Mouse (Mus musculus) stomach, embryonic 16.5 days (tissue): ENCODE measurements around the gene Shf. TPM values are rescaled to one million over a fixed set of nuclear protein-coding genes. Genes with fewer than 3 reads are reported as not detected.
"Not testable (repeated sequence)": the region's sequence is repeated elsewhere in the genome, so short reads cannot be mapped to it uniquely, and the experiment has no call there.

Experiments used
- ATAC-seq: fragments of 200-750 bp; cut with Nextera tagmentation; 2 replicates; pipeline ENCODE4 v1.8.0; 2017; ENCODE audit warnings: moderate number of reproducible peaks, moderate TSS enrichment; ENCODE audit not compliant: insufficient read depth, low FRiP score
- H3K27ac ChIP-seq: fragments of 300-500 bp; sonication (generic); 2 replicates; pipeline ENCODE4 v1.5.1; 2014; ENCODE audit warnings: low read length
- H3K27me3 ChIP-seq: fragments of 300-500 bp; sonication (generic); 2 replicates; pipeline ENCODE4 v1.6.1; 2014; ENCODE audit warnings: low read length, control low read depth, mixed read lengths; ENCODE audit not compliant: control insufficient read depth, insufficient read depth
- H3K36me3 ChIP-seq: fragments of 300-500 bp; sonication (generic); 2 replicates; pipeline ENCODE4 v1.6.1; 2014; ENCODE audit warnings: low read length; ENCODE audit not compliant: control insufficient read depth, insufficient read depth
- H3K4me1 ChIP-seq: fragments of 300-500 bp; sonication (generic); 2 replicates; pipeline ENCODE4 v1.6.1; 2014; ENCODE audit warnings: low read length, control low read depth, mixed read lengths; ENCODE audit not compliant: control insufficient read depth, insufficient read depth
- H3K4me2 ChIP-seq: fragments of 300-500 bp; sonication (generic); 2 replicates; pipeline ENCODE4 v1.6.1; 2014; ENCODE audit warnings: low read depth, low read length, mixed read lengths
- H3K4me3 ChIP-seq: fragments of 300-500 bp; sonication (generic); replicated peaks from 2 replicates; pipeline ENCODE4 v1.5.1; 2014; ENCODE audit warnings: mild to moderate bottlenecking, low read length
- H3K9ac ChIP-seq: fragments of 300-500 bp; sonication (generic); 2 replicates; pipeline ENCODE4 v1.6.1; 2014; ENCODE audit warnings: low read length
- H3K9me3 ChIP-seq: fragments of 300-500 bp; sonication (generic); replicated peaks from 2 replicates; pipeline ENCODE4 v1.6.1; 2016; ENCODE audit warnings: low read length, control low read depth; ENCODE audit not compliant: control insufficient read depth
- WGBS: fragments of 180-500 bp; shearing (Covaris S2); extraction: QIAGEN DNeasy Blood & Tissue Kit; methylation state at CpG from one replicate; pipeline ENCODE4 v1.1.7; 2014; 5-methylcytosine and 5-hydroxymethylcytosine counted together
- polyA plus RNA-seq: library from polyadenylated mRNA; unstranded; fragments of >200 nt; fragmentation: Nextera tagmentation; extraction: Ambion mirVana; gene quantifications from 2 replicates; pipeline ENCODE4 v1.2.1, GENCODE M21; 2015

Shf gene
- polyA plus RNA-seq, 1 experiment from 2014 or later: 2.5 TPM

GRCm38 (mm10) chr2:122345106-122345893, 23.7 kb downstream of the Shf start:
- WGBS: 69% methylated on average over 6 of the region's 6 CpGs
- Histone ChIP-seq H3K9ac (no peak overlapping the region), H3K27me3 (no peaks in the 10 kb centered on the region), H3K4me1 (peaks cover 12% of the 10 kb centered on the region), H3K27ac (peak overlapping the region; percentile 90), H3K4me2 (no peak overlapping the region), H3K36me3 (no peaks in the 10 kb centered on the region), H3K9me3 (no peaks in the 10 kb centered on the region), H3K4me3 (no peak overlapping the region)
- ATAC-seq: peak; percentile 21

GRCm38 (mm10) chr2:122337291-122337690, 31.7 kb downstream of the Shf start:
- 60% methylated on average over 21 of the region's 21 CpGs for WGBS
- no peak for ATAC-seq
- Histone ChIP-seq H3K4me3 (no peak overlapping the region), H3K36me3 (no peaks in the 10 kb centered on the region), H3K4me1 (no peaks in the 10 kb centered on the region), H3K9me3 (no peaks in the 10 kb centered on the region), H3K27ac (no peak overlapping the region), H3K27me3 (no peaks in the 10 kb centered on the region), H3K4me2 (no peak overlapping the region), H3K9ac (no peak overlapping the region)

- WGBS: 33% methylated on average over 3 of the region's 3 CpGs
- 0 out of 2 replicates have a peak, but pooled peaks have one; percentile 27 for ATAC-seq
These were observed 34.8 kb downstream of the Shf start for GRCm38 (mm10) chr2:122334170-122334569.

GRCm38 (mm10) chr2:122332222-122332621, 36.7 kb downstream of the Shf start:
- Histone ChIP-seq H3K4me1 (no peaks in the 10 kb centered on the region), H3K9me3 (no peaks in the 10 kb centered on the region), H3K4me2 (no peak overlapping the region), H3K4me3 (no peak overlapping the region), H3K9ac (no peak overlapping the region), H3K27me3 (no peaks in the 10 kb centered on the region), H3K36me3 (no peaks in the 10 kb centered on the region), H3K27ac (no peak overlapping the region)
- no peak for ATAC-seq
- 72% methylated on average over 3 of the region's 3 CpGs for WGBS

More at GRCm38 (mm10) chr2:122334170-122334569, 34.8 kb downstream of the Shf start:
- H3K27ac ChIP-seq: no peak overlapping the region
- no peaks in the 10 kb centered on the region for H3K27me3 ChIP-seq
- no peak overlapping the region for H3K9ac ChIP-seq
- no peak overlapping the region for H3K4me3 ChIP-seq
- no peaks in the 10 kb centered on the region for H3K4me1 ChIP-seq
- H3K36me3 ChIP-seq: no peaks in the 10 kb centered on the region
- no peak overlapping the region for H3K4me2 ChIP-seq
- no peaks in the 10 kb centered on the region for H3K9me3 ChIP-seq

GRCm38 (mm10) chr2:122330317-122330716, 38.6 kb downstream of the Shf start:
- 85% methylated on average over 5 of the region's 6 CpGs for WGBS
- not testable (repeated sequence) for H3K4me3 ChIP-seq, H3K27me3 ChIP-seq, H3K4me1 ChIP-seq, ATAC-seq, H3K9ac ChIP-seq, H3K36me3 ChIP-seq, H3K4me2 ChIP-seq, H3K9me3 ChIP-seq, H3K27ac ChIP-seq

- ATAC-seq: no peak
- no peak overlapping the region for H3K4me3 ChIP-seq
- WGBS: 55% methylated on average over 3 of the region's 3 CpGs
- no peaks in the 10 kb centered on the region for H3K9me3 ChIP-seq
- H3K27me3 ChIP-seq: no peaks in the 10 kb centered on the region
- no peak overlapping the region for H3K27ac ChIP-seq
- H3K4me1 ChIP-seq: no peaks in the 10 kb centered on the region
- no peak overlapping the region for H3K4me2 ChIP-seq
- H3K36me3 ChIP-seq: no peaks in the 10 kb centered on the region
- H3K9ac ChIP-seq: no peak overlapping the region
These were observed 41.0 kb downstream of the Shf start for GRCm38 (mm10) chr2:122327986-122328385.

GRCm38 (mm10) chr2:122325361-122325760, 43.6 kb downstream of the Shf start:
- Histone ChIP-seq H3K9me3 (no peaks in the 10 kb centered on the region), H3K4me2 (no peak overlapping the region), H3K27ac (no peak overlapping the region), H3K4me1 (no peaks in the 10 kb centered on the region), H3K27me3 (no peaks in the 10 kb centered on the region), H3K4me3 (no peak overlapping the region), H3K9ac (no peak overlapping the region), H3K36me3 (no peaks in the 10 kb centered on the region)
- 61% methylated on average over 2 of the region's 2 CpGs for WGBS
- no peak for ATAC-seq

GRCm38 (mm10) chr2:122324586-122324985, 44.4 kb downstream of the Shf start:
- no peak for ATAC-seq
- Histone ChIP-seq H3K4me2 (no peak overlapping the region), H3K27me3 (no peaks in the 10 kb centered on the region), H3K4me1 (no peaks in the 10 kb centered on the region), H3K9me3 (no peaks in the 10 kb centered on the region), H3K9ac (no peak overlapping the region), H3K27ac (no peak overlapping the region), H3K36me3 (no peaks in the 10 kb centered on the region), H3K4me3 (no peak overlapping the region)
- 71% methylated on average over 3 of the region's 3 CpGs for WGBS

GRCm38 (mm10) chr2:122323960-122324359, 45.0 kb downstream of the Shf start:
- WGBS: 43% methylated on average over 3 of the region's 3 CpGs
- Histone ChIP-seq H3K4me1 (no peaks in the 10 kb centered on the region), H3K4me2 (no peak overlapping the region), H3K9me3 (no peaks in the 10 kb centered on the region), H3K27me3 (no peaks in the 10 kb centered on the region), H3K36me3 (no peaks in the 10 kb centered on the region), H3K9ac (no peak overlapping the region), H3K4me3 (no peak overlapping the region), H3K27ac (no peak overlapping the region)
- no peak for ATAC-seq
